Mouse (Mus musculus) induced T-regulatory cell, adult 2 months (primary cell): ENCODE measurements around the gene A1cf.

Source experiments
- DNase-seq: peaks from one replicate; pipeline ENCODE4 v3.0.0-alpha.2; 2012; ENCODE audit warnings: low read depth

A1cf gene

DNA sequence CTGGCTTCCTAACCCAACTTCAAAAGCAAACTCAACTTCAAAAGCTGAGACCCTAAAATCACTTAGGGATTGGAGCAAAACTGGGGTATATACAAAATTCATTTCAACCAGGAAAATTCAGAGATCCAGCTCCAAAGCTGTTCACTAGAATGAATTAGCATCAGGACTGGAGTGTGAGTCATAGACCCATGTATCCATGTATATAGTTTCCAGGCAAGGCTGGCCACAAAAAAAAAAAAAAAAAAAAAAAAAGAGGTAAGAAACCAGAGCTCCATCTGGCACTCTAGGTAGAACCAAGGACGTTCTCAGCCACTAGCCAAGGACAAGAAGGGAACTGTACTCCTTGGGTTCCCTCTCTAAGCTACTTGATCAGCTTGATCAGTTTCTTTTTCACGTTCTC is 85.2 kb downstream of the A1cf start:
- DNase-seq, result no peak

DNA sequence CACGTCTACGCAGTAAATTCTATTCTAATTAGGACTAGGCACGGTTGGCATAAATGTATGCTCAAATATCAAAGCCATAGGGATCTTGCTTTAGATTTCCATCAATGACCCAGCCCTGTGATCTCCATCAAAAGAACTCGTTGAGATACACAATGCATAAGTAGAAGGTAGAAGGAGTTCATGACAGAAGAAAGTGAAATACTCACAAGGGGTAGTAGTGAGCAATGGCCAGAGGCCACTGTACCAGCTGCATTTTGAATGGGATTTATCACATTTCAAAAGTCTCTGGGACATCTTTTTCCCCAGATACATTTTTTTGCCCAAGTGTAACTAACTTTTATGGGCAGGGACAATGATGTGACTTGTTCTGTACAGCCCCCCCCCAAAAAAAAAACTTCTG is 85.7 kb downstream of the A1cf start:
- no peak for DNase-seq

DNA sequence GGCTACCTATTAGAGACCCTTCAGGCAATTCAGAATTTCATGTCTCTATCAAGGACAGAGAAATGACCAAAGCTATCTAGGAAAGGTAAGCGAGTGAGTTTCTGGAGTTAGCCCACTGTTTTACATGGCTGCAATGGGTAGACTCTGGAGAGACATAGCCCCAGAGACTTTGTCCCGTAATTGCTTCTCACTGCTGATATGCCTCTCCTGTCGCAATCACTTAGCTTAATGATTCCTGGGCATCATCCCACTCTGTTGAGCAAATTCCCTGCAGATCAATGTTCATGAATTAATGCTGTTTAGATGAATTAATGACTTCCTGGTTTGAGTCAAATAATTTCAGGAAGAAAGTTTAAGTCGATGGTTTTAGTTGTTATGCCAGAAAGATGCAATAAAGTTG is 86.1 kb downstream of the A1cf start:
- no peak for DNase-seq

DNA sequence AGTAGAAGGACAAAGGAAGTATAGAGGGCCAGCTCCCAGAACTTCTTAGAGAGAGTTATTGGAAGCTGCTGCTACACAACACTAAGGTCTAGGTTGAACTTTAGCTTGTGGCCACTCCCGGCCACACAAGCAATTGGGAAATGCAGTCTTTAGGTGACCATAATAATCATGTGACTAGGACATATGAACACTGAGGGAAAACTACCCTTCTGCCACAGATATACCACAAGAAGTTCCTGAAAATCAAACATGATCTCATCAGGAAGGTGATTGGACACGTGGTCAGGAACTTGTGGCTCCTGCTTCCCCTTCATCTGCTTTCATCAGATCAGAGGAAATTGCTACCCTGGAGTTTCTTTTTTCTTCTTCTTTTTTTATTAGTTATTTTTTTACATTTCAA is 87.8 kb downstream of the A1cf start:
- no peak for DNase-seq

DNA sequence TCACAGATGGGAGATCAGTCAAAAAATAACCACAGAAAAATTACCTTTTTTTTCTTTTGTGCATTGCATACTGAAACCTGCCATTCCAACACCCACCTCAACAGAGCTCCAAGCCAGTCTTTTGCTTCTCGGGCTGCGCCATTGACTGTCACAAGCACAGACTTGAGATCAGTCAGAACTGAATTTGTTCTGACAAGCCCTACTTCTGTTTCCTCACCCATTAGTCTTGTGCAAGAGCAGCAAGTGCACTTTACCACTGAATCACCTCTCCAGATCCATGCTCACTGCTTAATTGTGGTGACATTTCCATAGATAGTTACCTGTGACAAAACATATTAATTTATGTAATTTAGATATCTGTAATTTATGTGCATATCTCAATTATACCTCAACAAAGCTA is 91.9 kb downstream of the A1cf start:
- DNase-seq, result no peak

DNA sequence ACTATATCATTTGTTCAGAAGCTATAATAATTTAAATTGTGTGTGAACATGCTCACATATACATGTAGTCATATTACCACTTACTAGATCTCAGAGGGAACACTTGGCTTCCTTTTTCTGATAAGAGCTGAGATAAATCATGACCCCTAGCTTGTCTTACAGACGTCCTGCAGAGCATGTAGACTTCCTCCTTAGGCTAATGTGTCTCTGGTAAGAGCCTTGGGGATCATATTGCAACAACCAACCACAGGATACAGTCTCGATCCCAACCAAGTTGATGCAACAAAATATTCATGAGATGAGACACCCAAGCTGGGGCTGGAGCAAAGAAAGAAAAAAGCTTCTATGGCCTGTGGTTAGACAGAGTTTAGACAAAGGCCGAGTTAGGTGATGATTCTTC is 94.6 kb downstream of the A1cf start:
- DNase-seq, result no peak

DNA sequence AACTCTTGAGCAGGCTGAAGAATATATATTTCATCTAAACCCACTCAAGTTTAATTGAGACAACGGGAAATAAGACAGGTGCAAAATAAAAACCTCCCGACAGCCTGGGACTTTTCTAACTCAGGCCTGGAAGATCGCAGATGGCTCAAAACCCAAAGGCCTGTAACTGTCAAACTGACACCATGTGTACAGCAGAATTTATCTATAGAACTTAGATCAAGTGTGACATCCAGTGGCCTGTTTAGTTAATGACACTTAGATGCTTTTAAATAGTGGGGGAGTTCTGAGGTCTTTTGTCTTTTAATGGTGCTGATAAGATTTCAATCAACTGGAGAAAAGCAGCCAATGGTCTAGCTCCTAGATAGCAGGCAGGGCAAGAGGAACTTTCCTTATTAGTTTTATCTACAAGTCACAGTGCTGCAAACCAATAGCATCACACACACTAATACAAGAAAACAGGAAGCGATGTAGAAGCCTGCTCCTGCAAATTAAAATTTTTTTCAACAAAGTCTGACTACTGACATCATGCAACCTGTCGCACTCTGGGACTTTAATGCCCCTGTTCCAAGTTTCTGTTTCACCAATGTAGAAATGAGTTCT is 99.5 kb downstream of the A1cf start:
- DNase-seq, result peak; percentile 65

DNA sequence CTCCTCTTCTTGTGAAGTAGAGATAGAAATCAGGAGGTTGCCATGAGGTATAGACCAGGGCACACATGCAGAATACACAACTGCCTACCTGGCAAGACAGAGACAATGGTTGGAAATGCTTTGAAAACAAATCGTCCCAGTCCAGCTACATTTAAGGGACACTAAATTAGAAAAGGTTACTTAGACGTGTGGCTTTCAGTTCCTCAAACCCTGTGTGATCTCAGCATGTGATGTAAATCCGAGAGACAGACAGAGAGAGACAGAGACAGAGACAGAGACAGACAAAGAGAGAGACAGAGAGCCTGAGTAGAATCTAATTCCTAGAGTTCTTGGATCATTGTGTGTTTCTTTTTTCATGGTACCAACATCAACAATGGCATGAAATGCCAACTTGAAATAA is 102.8 kb downstream of the A1cf start:
- no peak for DNase-seq

DNA sequence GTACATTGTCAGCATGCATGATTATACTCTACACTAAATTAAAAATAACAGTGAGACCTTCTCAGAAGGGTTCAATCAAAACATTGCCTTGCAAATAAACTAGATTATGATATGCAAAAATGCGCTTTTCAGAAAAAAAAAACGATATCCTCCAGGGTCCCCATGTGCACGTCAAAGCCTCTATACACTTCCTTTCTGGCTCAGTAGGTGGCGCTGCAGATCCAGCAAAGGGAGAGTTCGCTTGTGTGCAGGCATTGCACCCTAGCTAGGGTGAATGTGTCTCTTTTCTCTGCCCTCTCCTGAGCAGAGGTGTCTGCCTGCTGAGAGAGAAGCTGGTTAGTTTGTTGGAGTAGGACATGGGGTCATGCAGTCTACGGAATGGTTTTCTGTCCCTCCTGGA is 103.4 kb downstream of the A1cf start:
- DNase-seq, result peak; percentile 91

DNA sequence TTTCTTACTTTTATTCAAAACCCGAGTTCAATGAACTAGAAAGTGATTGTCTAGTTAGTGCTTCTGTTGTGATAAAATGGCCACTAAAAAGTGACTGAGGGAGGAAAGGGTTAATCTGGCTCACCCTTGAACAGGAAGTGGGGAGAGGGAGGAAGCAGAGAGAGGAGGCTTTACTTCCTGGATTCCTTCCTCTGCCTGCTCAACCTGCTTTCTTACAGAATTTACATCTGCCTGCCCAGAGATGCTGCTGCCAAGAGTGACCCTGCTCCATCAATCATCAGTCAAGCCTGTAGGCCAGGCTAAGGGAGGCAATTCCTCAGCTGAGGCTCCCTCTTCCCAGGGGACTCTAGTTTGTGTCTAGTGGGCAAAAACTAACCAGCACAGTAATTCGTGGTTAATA is 107.3 kb downstream of the A1cf start:
- DNase-seq, result peak; percentile 46

DNA sequence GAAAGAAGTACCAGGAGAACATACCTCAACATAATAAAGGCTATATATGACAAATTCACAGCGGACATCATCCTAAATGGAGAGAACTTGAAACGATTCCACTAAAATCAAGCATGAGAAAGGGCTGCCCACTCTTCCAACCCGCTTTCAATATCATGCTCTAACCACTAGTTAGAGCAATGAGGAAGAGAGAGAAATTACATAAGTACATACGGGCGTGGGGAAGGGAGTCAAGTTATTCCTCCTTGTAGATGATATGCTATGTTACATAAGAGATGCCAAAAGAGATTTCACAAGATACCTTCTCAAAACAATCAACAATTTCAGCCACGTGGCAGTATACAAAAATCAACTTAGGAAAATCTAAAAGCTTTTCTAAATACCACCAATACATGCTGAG is 122.5 kb downstream of the A1cf start:
- DNase-seq, result no peak

DNA sequence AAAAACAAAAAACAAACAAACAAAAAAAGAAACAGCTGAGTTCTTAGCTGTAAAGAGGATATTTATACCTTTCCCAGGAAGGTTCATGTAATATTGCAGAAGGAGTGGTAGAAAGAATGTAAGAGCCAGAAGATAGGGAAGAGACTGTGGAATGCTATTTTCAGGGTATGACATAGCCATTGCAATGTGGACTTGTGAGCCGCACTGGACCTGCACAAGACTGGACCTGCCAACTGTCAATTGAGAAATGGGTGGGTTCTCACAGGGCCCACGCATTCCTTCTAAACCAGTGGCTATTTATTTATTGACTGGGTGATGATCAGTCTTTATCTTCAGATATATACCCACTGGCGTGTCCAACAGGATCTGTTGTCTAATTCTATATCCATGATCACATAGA is 128.4 kb downstream of the A1cf start:
- DNase-seq, result no peak
